Mouse (Mus musculus): ENCODE measurements around the gene Zfp512.
"Not testable (repeated sequence)": the region's sequence is repeated elsewhere in the genome, so short reads cannot be mapped to it uniquely, and the experiment has no call there.

Zfp512 gene

DNA sequence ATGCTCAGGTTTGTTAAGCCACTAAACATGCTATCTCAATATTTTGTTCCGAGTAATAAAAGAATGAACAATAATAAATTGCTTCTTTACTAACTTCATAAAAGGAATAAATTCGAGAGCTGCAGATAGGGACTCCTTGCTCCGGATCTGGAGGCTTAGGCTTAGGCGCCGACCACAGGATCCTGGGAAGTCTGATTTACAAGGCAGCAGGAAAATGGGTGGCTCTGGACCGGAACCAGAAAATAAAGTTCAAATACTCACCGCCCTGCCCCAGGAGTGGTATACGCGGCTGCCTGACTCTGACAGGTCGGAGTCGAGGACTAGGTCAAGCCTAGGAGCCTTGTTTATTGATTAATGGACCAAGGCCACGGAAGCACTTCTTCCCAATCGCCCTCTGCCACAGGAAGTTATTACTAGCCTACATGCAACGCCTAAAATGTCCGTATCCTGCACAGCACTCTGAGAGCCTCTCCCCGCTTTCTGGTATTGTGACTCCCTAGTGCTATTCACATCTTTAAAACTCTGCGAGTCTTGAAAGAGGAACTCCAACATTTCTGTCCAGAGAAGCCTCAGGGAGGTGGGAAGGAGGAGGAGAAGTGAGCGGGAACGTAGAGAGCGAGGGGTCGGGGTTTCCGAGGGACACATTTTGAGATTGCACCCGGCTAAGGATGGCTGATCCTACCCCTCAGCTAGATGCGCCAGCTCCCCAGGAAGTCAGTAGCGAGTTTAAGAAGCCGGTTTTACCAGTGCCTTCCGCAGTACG, 74.3 kb downstream of the Zfp512 start, which contains the start of gene Slc4a1ap:
TSS of gene Slc4a1ap (plus strand) at position 642 of the 763 bp plus-strand sequence.
- Histone ChIP-seq H3K27me3 (ENCODE audit: insufficient read depth, low read length) (no peaks in the 10 kb centered on the region), H3K4me3 (replicated peaks; ENCODE audit: low read length) (peak within 1 kb of the TSS; percentile 100), H3K36me3 (ENCODE audit: insufficient read depth, low read length) (peaks cover 51% of the 10 kb centered on the region), H3K9me3 (ENCODE audit: low read length) (no peaks in the 10 kb centered on the region), H3K4me1 (replicated peaks; ENCODE audit: low read depth, low read length) (peaks cover 38% of the 10 kb centered on the region)
- TF ChIP-seq POU5F1 (IDR thresholded peaks at IDR 0.05; ENCODE audit: borderline replicate concordance, low read length) (peak; percentile 45; the same call in 1 of the 2 replicates), NANOG (IDR thresholded peaks at IDR 0.05; ENCODE audit: borderline replicate concordance, low read length) (no peak)

DNA sequence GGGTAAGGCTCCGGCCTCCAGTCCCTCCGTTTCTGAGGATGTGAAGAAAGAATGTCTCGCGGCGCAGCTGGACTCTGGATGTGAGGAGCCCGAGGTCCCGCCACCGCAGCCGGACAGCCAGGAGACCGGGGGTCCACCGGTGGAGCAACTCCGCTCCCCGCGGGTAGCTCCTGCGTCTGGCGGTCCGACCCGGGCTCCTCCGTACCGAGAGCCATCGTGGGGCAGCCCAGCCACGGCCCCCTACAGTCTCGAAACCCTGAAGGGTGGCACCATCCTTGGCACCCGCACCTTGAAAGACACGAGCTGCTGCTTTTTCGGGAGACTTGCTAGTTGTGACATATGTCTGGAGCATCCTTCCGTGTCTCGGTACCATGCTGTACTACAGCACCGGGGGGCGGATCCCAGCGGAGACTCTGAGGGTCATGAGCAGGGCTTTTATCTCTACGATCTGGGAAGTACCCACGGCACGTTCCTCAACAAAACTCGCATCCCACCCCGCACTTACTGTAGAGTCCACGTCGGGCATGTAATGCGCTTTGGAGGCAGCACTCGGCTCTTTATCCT, 75.0 kb downstream of the Zfp512 start:
- Histone ChIP-seq H3K4me1 (replicated peaks; ENCODE audit: low read depth, low read length) (peaks cover 38% of the 10 kb centered on the region), H3K4me3 (replicated peaks; ENCODE audit: low read length) (peak overlapping the region; percentile 100), H3K9me3 (ENCODE audit: low read length) (no peaks in the 10 kb centered on the region), H3K27me3 (ENCODE audit: insufficient read depth, low read length) (no peaks in the 10 kb centered on the region), H3K36me3 (ENCODE audit: insufficient read depth, low read length) (peaks cover 53% of the 10 kb centered on the region)
- TF ChIP-seq NANOG (IDR thresholded peaks at IDR 0.05; ENCODE audit: borderline replicate concordance, low read length) (no peak), CTCF (conservative IDR thresholded peaks at IDR 0.05; ENCODE audit: low read length) (no peak), POU5F1 (IDR thresholded peaks at IDR 0.05; ENCODE audit: borderline replicate concordance, low read length) (no peak)

DNA sequence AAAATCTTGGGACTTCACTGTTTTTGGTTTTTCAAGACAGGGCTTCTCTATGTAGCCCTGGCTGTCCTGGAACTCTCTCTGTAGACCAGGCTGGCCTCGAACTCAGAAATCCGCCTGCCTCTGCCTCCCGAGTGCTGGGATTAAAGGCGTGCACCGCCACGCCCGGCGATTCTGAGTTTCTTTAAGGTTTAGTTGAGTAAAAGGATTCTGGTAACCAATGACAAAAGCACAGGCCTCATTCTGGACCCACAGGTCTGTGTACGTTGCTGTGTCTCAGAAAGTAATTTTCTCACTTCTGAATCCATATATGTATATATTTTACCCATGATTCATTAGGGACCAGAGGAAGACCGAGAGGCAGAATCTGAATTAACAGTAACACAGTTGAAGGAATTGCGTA, 75.5 kb downstream of the Zfp512 start, which contains the start of gene Supt7l:
TSS of gene Supt7l (minus strand) at position 101 of the 400 bp plus-strand sequence.
- not testable (repeated sequence) for H3K9me3 ChIP-seq (ENCODE audit: low read length); H3K27me3 ChIP-seq (ENCODE audit: insufficient read depth, low read length)
- H3K36me3 ChIP-seq (ENCODE audit: insufficient read depth, low read length), result peaks cover 53% of the 10 kb centered on the region
- H3K4me3 ChIP-seq (replicated peaks; ENCODE audit: low read length), result peak within 1 kb of the TSS; percentile 100
- H3K4me1 ChIP-seq (replicated peaks; ENCODE audit: low read depth, low read length), result peaks cover 35% of the 10 kb centered on the region

DNA sequence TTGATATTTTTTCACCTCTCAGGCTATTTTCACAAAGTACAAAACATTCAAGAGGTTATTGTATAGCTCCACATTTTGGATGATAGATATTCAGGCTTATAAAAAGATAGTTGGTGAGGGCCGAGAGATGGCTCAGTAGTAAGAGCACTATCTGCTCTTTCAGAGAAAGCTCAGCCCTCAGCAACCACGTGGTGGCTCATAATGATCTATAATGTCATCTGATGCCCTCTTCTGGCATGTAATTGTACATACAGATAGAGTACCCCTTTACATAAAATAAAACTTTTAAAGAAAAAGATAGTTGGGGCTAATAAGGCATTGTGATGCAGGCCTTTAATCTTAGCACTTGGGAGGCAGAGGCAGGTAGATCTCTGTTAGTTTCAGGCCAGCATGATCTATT, 76.3 kb downstream of the Zfp512 start:
- peaks cover 53% of the 10 kb centered on the region for H3K36me3 ChIP-seq (ENCODE audit: insufficient read depth, low read length)
- no peaks in the 10 kb centered on the region for H3K27me3 ChIP-seq (ENCODE audit: insufficient read depth, low read length)
- H3K9me3 ChIP-seq (ENCODE audit: low read length), result no peaks in the 10 kb centered on the region
- H3K4me3 ChIP-seq (replicated peaks; ENCODE audit: low read length), result no peak overlapping the region
- TF ChIP-seq NANOG (IDR thresholded peaks at IDR 0.05; ENCODE audit: borderline replicate concordance, low read length), result no peak
- TF ChIP-seq CTCF (conservative IDR thresholded peaks at IDR 0.05; ENCODE audit: low read length), result no peak
- TF ChIP-seq POU5F1 (IDR thresholded peaks at IDR 0.05; ENCODE audit: borderline replicate concordance, low read length), result no peak
- peaks cover 28% of the 10 kb centered on the region for H3K4me1 ChIP-seq (replicated peaks; ENCODE audit: low read depth, low read length)

All from E14TG2a.4 (cell line).